ENCODE assay signal across 30 mouse cellular contexts in the genomic region with DNA sequence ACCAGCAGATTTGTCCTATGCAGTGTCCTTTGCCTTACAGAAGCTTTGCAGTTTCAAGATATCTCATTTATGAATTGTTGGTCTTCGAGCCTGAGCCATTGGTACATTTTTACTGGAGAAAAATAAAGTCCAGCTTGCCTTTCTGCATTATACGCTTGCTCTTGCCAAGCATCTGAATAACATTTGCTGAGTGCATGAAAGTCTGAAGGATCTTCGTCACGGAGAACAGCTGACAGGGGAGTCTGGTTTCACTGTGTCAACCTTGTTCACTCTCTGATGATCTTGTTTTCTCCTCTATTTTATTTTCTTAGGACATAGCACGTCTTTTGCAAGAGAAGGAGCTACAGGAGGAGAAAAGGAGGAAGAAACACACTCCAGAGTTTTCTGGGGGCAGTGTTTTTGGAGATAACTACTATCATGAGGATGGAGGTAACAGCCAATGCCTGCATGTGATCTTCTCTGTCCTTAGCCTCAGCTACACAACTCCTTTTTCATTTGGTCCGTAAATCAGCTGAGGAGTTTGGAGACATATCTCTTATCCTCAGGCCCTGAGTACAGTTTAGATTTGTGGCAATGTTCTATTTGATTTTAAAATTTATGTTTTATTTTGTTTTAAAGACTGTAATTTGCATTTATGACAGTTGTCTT. TPM values are rescaled to one million over a fixed set of nuclear protein-coding genes. Genes with fewer than 3 reads are reported as not detected.
DNase-seq lines count a peak whose midpoint lies in the region; ATAC-seq and TF ChIP-seq lines count a peak whose summit lies in the region.
"Had no signal": no experiment of that assay in that cellular context is flagged by ENCODE, and none has a peak within 500 bp of the region (broad histone marks: within the 10 kb centered on the region; RNA-seq: fewer than 3 reads in every experiment).

No protein-coding gene starts in this region.

- H3K4me3 ChIP-seq in embryonic facial prominence, embryonic 14.5 days (ENCODE audit: low read depth, low read length), result no peak overlapping the region
- no peak overlapping the region for H3K4me3 ChIP-seq in embryonic facial prominence, embryonic 10.5 days
- peak overlapping the region; percentile 77 for H3K4me3 ChIP-seq in gastrocnemius, adult 2 months
- H3K4me3 ChIP-seq in layer of hippocampus, adult 2 months, result no peak overlapping the region
- H3K4me3 ChIP-seq: embryonic facial prominence, embryonic 12.5 days; erythroblast, embryonic 14.5 days; forebrain, embryonic 12.5 days; forebrain, embryonic 15.5 days; heart, adult 2 months; heart, embryonic 10.5 days; heart, embryonic 13.5 days had no signal

- no peak overlapping the region for H3K4me2 ChIP-seq in embryonic facial prominence, embryonic 14.5 days (ENCODE audit: low read depth, low read length)
- H3K4me2 ChIP-seq: embryonic facial prominence, embryonic 12.5 days; forebrain, embryonic 12.5 days; forebrain, embryonic 15.5 days; heart, embryonic 13.5 days; hindbrain, embryonic 14.5 days had no signal

- H3K27me3 ChIP-seq in embryonic facial prominence, embryonic 14.5 days (replicated peaks; ENCODE audit: control insufficient read depth, insufficient read depth, low read length), result no peaks in the 10 kb centered on the region
- no peaks in the 10 kb centered on the region for H3K27me3 ChIP-seq in embryonic facial prominence, embryonic 10.5 days (replicated peaks; ENCODE audit: low read depth, poor library complexity, severe bottlenecking)
- H3K27me3 ChIP-seq: embryonic facial prominence, embryonic 12.5 days; forebrain, embryonic 12.5 days; forebrain, embryonic 15.5 days; heart, embryonic 13.5 days had no signal

- peaks cover 66% of the 10 kb centered on the region for H3K36me3 ChIP-seq in embryonic facial prominence, embryonic 14.5 days (ENCODE audit: control insufficient read depth, insufficient read depth, low read length)
- H3K36me3 ChIP-seq in embryonic facial prominence, embryonic 10.5 days (replicated peaks), result peaks cover 93% of the 10 kb centered on the region

- no peaks in the 10 kb centered on the region for H3K4me1 ChIP-seq in embryonic facial prominence, embryonic 14.5 days (ENCODE audit: control insufficient read depth, insufficient read depth, low read length)
- no peaks in the 10 kb centered on the region for H3K4me1 ChIP-seq in embryonic facial prominence, embryonic 10.5 days
- H3K4me1 ChIP-seq: embryonic facial prominence, embryonic 12.5 days; forebrain, embryonic 12.5 days; forebrain, embryonic 15.5 days; heart, embryonic 10.5 days; heart, embryonic 13.5 days had no signal

- 86% methylated on average over 6 of the region's 6 CpGs for WGBS in embryonic facial prominence, embryonic 14.5 days
- WGBS in embryonic facial prominence, embryonic 10.5 days, result 90% methylated on average over 6 of the region's 6 CpGs

- no peak for TF ChIP-seq CTCF in gastrocnemius, adult 2 months (IDR thresholded peaks at IDR 0.05)
- no peak for TF ChIP-seq CTCF in layer of hippocampus, adult 2 months (conservative IDR thresholded peaks at IDR 0.05)

- H3K9ac ChIP-seq in embryonic facial prominence, embryonic 14.5 days (ENCODE audit: low read depth, low read length), result no peak overlapping the region
- H3K9ac ChIP-seq: embryonic facial prominence, embryonic 12.5 days; forebrain, embryonic 12.5 days; forebrain, embryonic 15.5 days; heart, embryonic 13.5 days; hindbrain, embryonic 14.5 days had no signal

- no peak for ATAC-seq in embryonic facial prominence, embryonic 14.5 days (ENCODE audit: low read depth)
- peak; percentile 37; the same call in 1 of the 2 replicates for ATAC-seq in common myeloid progenitor, adult 5-6 weeks (replicated peaks; ENCODE audit: low read depth, poor library complexity, severe bottlenecking)
- ATAC-seq: forebrain, embryonic 15.5 days; hindbrain, postnatal 0 days; inflammation-experienced regulatory T-cells, adult 6 months; intestine, embryonic 16.5 days had no signal

- intact Hi-C loops in gastrocnemius, adult 2 months (cut with DNase I), result loop anchor here (1.0 kb wide), 1 partner anchor 28 kb away; no protein-coding TSS in a partner anchor

- peak; percentile 27 for DNase-seq in embryonic facial prominence, embryonic 14.5 days (ENCODE audit: low spot score)
- DNase-seq in embryonic facial prominence, embryonic 10.5 days (ENCODE audit: low spot score), result no peak
- DNase-seq in gastrocnemius, adult 2 months, result peak; percentile 44
- DNase-seq in gastrocnemius, postnatal 4 days (ENCODE audit: low spot score in 2 of 2), result no peak
- peak in 1 of 2 experiments; percentile 36 for DNase-seq in layer of hippocampus, adult 2 months (ENCODE audit: low spot score in 2 of 2)
- DNase-seq in layer of hippocampus, postnatal 25 days (ENCODE audit: extremely low spot score in 1 of 2, low spot score in 1 of 2), result no peak
- DNase-seq in right cerebral cortex, postnatal 4 days, result no peak
- DNase-seq: adrenal gland, adult 2 months; adrenal gland, postnatal 14 days; cerebellum, adult 11 months; cerebellum, adult 2 months; cerebellum, postnatal 10 days; cerebellum, postnatal 36 days; heart, adult 2 months; heart, postnatal 14 days; heart, postnatal 4 days; kidney, adult 18-20 months had no signal

- 0 out of 2 replicates have a peak, but pooled peaks cover 6% of the 10 kb centered on the region for H3K9me3 ChIP-seq in embryonic facial prominence, embryonic 14.5 days (ENCODE audit: control insufficient read depth, low read length)
- H3K9me3 ChIP-seq in embryonic facial prominence, embryonic 10.5 days, result no peaks in the 10 kb centered on the region
- H3K9me3 ChIP-seq: embryonic facial prominence, embryonic 12.5 days; forebrain, embryonic 12.5 days; forebrain, embryonic 15.5 days; heart, embryonic 10.5 days; heart, embryonic 13.5 days had no signal

- H3K27ac ChIP-seq in embryonic facial prominence, embryonic 14.5 days (replicated peaks; ENCODE audit: low read depth, low read length), result no peak overlapping the region
- no peak overlapping the region for H3K27ac ChIP-seq in embryonic facial prominence, embryonic 10.5 days (replicated peaks)
- peak overlapping the region; percentile 96 for H3K27ac ChIP-seq in gastrocnemius, adult 2 months
- H3K27ac ChIP-seq in layer of hippocampus, adult 2 months, result peak overlapping the region; percentile 47
- H3K27ac ChIP-seq: embryonic facial prominence, embryonic 12.5 days; forebrain, embryonic 12.5 days; forebrain, embryonic 15.5 days; heart, adult 2 months; heart, embryonic 10.5 days; heart, embryonic 13.5 days; hindbrain, embryonic 14.5 days; hindbrain, postnatal 0 days had no signal

RNA-seq across cellular contexts. Expression of a gene that starts 28.4 kb away (rescaled TPM):
- polyA plus RNA-seq in embryonic facial prominence, embryonic 14.5 days (2014; fragmentation: Nextera tagmentation; extraction: Ambion mirVana), result 49.8 and 55.2 TPM in 2 replicates
- 53.4 and 54.6 TPM in 2 replicates for polyA plus RNA-seq in embryonic facial prominence, embryonic 10.5 days (2016; fragmentation: Nextera tagmentation; extraction: Ambion mirVana)
- 10 to 100 TPM; 78.4 to 82.4 TPM for total RNA-seq in gastrocnemius, adult 2 months (2021)
- total RNA-seq in gastrocnemius, postnatal 4 days (2021), result 100 to 1,000 TPM in 1 of 2 experiments, 10 to 100 TPM in 1; 94.3 to 107 TPM
- total RNA-seq in layer of hippocampus, adult 2 months (2021), result 10 to 100 TPM; 49.0 TPM
- total RNA-seq in layer of hippocampus, postnatal 25 days (2021), result 10 to 100 TPM; 48.2 to 51.8 TPM
- total RNA-seq in common myeloid progenitor, adult 5-6 weeks (2017), result 112 and 131 TPM in 2 replicates

RNA-seq across cellular contexts. Expression of a gene that starts 47.0 kb away (rescaled TPM):
- 0.34 and 0.49 TPM in 2 replicates for polyA plus RNA-seq in embryonic facial prominence, embryonic 14.5 days (2014; fragmentation: Nextera tagmentation; extraction: Ambion mirVana)
- 0.19 TPM in 1 of 2 replicates, not detected in the other for polyA plus RNA-seq in embryonic facial prominence, embryonic 10.5 days (2016; fragmentation: Nextera tagmentation; extraction: Ambion mirVana)
- total RNA-seq in gastrocnemius, adult 2 months (2021), result not detected
- not detected for total RNA-seq in gastrocnemius, postnatal 4 days (2021)
- not detected for total RNA-seq in layer of hippocampus, adult 2 months (2021)
- not detected for total RNA-seq in layer of hippocampus, postnatal 25 days (2021)
- not detected in 2 replicates for total RNA-seq in common myeloid progenitor, adult 5-6 weeks (2017)
- total RNA-seq: adrenal gland, adult 2 months; adrenal gland, postnatal 14 days; adrenal gland, postnatal 4 days; granulocyte monocyte progenitor cell, adult 5-6 weeks had no signal
- polyA plus RNA-seq: adrenal gland, adult 2 months; erythroblast, embryonic 14.5 days; forebrain, embryonic 12.5 days; forebrain, embryonic 15.5 days; inflammation-experienced regulatory T-cells, adult 6 months had no signal

Comparison
In these comparisons a context has a peak if more than half of its experiments do, and no peak if none do; other contexts are left out.
1. DNase-seq: peak in embryonic facial prominence, embryonic 14.5 days (single experiment) and gastrocnemius, adult 2 months (single experiment); none in embryonic facial prominence, embryonic 10.5 days (single experiment), gastrocnemius, postnatal 4 days (0 of 2), layer of hippocampus, postnatal 25 days (0 of 2) and right cerebral cortex, postnatal 4 days (single experiment).
2. H3K27ac ChIP-seq: peak in gastrocnemius, adult 2 months (single experiment) and layer of hippocampus, adult 2 months (single experiment); none in embryonic facial prominence, embryonic 14.5 days (single experiment) and embryonic facial prominence, embryonic 10.5 days (single experiment).